Mouse (Mus musculus): ENCODE data around the gene 2210011C24Rik. TPM values are rescaled to one million over a fixed set of nuclear protein-coding genes. Genes with fewer than 3 reads are reported as not detected.

The 2210011C24Rik gene
- polyA plus RNA-seq, 1 experiment from 2014 or later: 0.47 TPM

DNA sequence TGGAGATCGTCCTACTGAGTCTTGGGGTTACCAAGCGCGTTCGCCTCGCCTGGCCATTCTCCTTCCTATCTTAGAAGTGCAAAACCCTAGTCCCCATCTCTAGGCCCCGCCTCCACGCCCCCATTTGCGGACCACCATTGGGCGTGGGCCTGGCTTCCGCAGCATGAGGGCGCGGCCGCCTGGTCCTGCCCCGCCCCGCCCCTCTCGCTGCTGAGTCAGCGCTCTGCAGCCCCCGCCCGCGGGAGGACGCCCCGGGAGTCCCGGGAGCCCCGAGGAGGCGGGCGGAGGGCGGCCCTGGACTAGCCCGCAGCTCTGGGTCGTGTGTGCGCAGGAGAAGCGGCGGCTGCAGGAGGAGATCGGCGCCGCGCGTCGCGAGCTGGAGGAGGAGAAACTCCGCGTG is 13.9 kb upstream of the 2210011C24Rik start:
- Histone ChIP-seq H3K36me3 (ENCODE audit: control insufficient read depth, insufficient read depth, low read length) (no peaks in the 10 kb centered on the region), H3K4me3 (ENCODE audit: low read depth, low read length) (peak overlapping the region; percentile 34), H3K27me3 (ENCODE audit: control insufficient read depth, insufficient read depth, low read length) (peaks cover 22% of the 10 kb centered on the region), H3K9ac (ENCODE audit: low read length) (peak overlapping the region; percentile 41; the same call in 1 of the 2 replicates), H3K4me1 (replicated peaks; ENCODE audit: control insufficient read depth, insufficient read depth, low read length) (0 out of 2 replicates have a peak, but pooled peaks cover 3% of the 10 kb centered on the region), H3K4me2 (ENCODE audit: low read depth, low read length, severe bottlenecking) (peak overlapping the region; percentile 61), H3K27ac (ENCODE audit: low read depth, low read length) (no peak overlapping the region), H3K9me3 (ENCODE audit: control insufficient read depth, low read length) (no peaks in the 10 kb centered on the region)
- ATAC-seq (replicated peaks; ENCODE audit: low FRiP score) (peak; percentile 80), DNase-seq (ENCODE audit: low spot score) (peak; percentile 86)
- 1% methylated on average over 41 of the region's 41 CpGs for WGBS

DNA sequence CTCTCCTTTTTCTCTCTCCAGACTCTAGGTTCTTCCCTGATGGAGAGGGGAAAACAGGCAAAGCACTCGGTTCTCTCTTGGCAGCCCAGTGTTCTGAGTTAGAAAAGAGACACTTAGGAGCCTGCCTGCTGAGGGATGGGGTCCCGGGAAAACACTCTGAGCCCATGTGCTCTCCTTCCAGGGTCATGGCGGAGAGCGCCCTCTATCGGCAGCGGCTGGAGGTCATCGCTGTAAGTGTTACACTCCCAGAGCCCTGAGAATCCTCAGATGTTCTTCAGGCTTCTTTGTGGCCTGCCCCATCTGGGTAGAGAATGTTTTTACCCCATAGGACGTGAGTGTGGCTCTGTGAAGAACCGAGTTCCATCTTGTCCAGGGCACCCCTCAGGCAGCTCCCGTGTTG is 12.2 kb upstream of the 2210011C24Rik start:
- no peak for ATAC-seq (replicated peaks; ENCODE audit: low FRiP score)

DNA sequence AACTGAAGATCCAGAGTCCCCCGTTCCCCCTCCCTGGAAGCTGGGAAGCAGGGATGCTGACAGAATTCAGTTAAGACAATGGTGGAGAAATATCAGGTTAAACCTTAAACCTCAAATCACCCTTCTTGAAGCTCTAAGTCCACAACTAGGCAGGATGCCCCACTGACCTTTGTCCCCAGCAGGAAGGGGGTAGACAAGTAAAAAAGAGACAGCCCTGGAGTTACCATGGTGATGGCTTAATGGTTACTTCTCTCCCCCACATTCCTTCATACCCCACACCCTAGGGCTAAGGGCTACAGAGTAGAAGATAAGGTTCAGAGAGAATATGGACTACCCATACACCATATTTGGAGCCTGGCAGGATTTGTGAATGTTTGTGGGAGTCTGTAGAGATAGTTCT is 11.7 kb upstream of the 2210011C24Rik start:
- ATAC-seq (replicated peaks; ENCODE audit: low FRiP score) (no peak), DNase-seq (ENCODE audit: low spot score) (no peak)
- H3K4me2 ChIP-seq (ENCODE audit: low read depth, low read length, severe bottlenecking): no peak overlapping the region
- H3K4me3 ChIP-seq (ENCODE audit: low read depth, low read length): no peak overlapping the region
- no peak overlapping the region for H3K27ac ChIP-seq (ENCODE audit: low read depth, low read length)
- H3K9me3 ChIP-seq (ENCODE audit: control insufficient read depth, low read length): no peaks in the 10 kb centered on the region
- no peaks in the 10 kb centered on the region for H3K36me3 ChIP-seq (ENCODE audit: control insufficient read depth, insufficient read depth, low read length)
- 0 out of 2 replicates have a peak, but pooled peaks cover 3% of the 10 kb centered on the region for H3K4me1 ChIP-seq (replicated peaks; ENCODE audit: control insufficient read depth, insufficient read depth, low read length)
- WGBS: 72% methylated on average over 1 of the region's 1 CpGs
- no peak overlapping the region for H3K9ac ChIP-seq (ENCODE audit: low read length)
- peaks cover 25% of the 10 kb centered on the region for H3K27me3 ChIP-seq (ENCODE audit: control insufficient read depth, insufficient read depth, low read length)

More for the DNA sequence above, 12.2 kb upstream of the 2210011C24Rik start:
- Histone ChIP-seq H3K9ac (ENCODE audit: low read length) (no peak overlapping the region), H3K4me1 (replicated peaks; ENCODE audit: control insufficient read depth, insufficient read depth, low read length) (0 out of 2 replicates have a peak, but pooled peaks cover 3% of the 10 kb centered on the region), H3K4me3 (ENCODE audit: low read depth, low read length) (no peak overlapping the region), H3K27me3 (ENCODE audit: control insufficient read depth, insufficient read depth, low read length) (peaks cover 25% of the 10 kb centered on the region), H3K9me3 (ENCODE audit: control insufficient read depth, low read length) (no peaks in the 10 kb centered on the region), H3K36me3 (ENCODE audit: control insufficient read depth, insufficient read depth, low read length) (no peaks in the 10 kb centered on the region), H3K27ac (ENCODE audit: low read depth, low read length) (no peak overlapping the region), H3K4me2 (ENCODE audit: low read depth, low read length, severe bottlenecking) (no peak overlapping the region)
- 11% methylated on average over 10 of the region's 10 CpGs for WGBS
- peak; percentile 85 for DNase-seq (ENCODE audit: low spot score)

DNA sequence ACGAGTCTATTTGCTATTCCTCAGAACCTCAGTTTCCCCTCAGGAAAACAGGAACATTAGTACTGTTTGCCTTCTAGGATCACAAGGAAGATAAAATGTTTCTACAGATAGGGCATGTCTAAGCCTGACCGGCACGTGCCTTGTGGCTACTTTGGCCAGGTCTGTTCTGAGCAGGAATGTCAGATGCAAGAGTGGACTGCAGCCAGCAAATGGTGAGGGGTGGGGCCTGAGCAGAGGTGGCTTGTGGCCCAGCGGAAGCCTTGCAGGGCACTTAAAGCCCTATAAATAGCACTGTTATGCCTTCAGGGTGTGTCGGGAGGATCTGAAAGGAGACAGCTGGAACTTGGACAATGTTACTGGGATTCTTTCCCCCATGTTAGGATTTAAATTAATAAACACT is 11.1 kb upstream of the 2210011C24Rik start:
- no peak overlapping the region for H3K4me3 ChIP-seq (ENCODE audit: low read depth, low read length)
- peaks cover 22% of the 10 kb centered on the region for H3K27me3 ChIP-seq (ENCODE audit: control insufficient read depth, insufficient read depth, low read length)
- peak; percentile 45 for DNase-seq (ENCODE audit: low spot score)
- H3K9ac ChIP-seq (ENCODE audit: low read length): no peak overlapping the region
- H3K4me1 ChIP-seq (replicated peaks; ENCODE audit: control insufficient read depth, insufficient read depth, low read length): 0 out of 2 replicates have a peak, but pooled peaks cover 3% of the 10 kb centered on the region
- H3K4me2 ChIP-seq (ENCODE audit: low read depth, low read length, severe bottlenecking): no peak overlapping the region
- no peaks in the 10 kb centered on the region for H3K9me3 ChIP-seq (ENCODE audit: control insufficient read depth, low read length)
- no peak overlapping the region for H3K27ac ChIP-seq (ENCODE audit: low read depth, low read length)
- WGBS: 64% methylated on average over 5 of the region's 5 CpGs
- H3K36me3 ChIP-seq (ENCODE audit: control insufficient read depth, insufficient read depth, low read length): no peaks in the 10 kb centered on the region
- ATAC-seq (replicated peaks; ENCODE audit: low FRiP score): no peak

DNA sequence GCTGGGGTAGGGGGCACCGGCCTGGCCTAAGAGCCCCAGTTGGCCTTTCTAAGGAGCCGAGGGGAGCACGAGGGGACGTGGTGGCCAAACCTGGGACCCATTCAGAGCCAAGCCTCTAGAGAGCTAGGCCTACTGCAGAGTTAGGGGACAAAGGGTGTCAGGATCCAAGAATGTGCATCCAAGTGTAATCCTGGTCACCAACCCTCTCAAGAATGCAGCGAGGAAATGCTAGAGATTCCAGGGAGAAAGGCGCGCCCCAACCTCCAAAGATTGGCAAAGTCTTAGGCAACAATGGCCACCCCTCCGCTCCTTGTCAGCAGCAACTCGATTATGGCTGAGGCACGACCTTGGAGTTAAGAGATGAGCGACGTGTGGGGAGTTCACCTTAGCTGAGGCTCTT is 9.6 kb upstream of the 2210011C24Rik start:
- Histone ChIP-seq H3K27me3 (ENCODE audit: control insufficient read depth, insufficient read depth, low read length) (peaks cover 16% of the 10 kb centered on the region), H3K9ac (ENCODE audit: low read length) (no peak overlapping the region), H3K4me1 (replicated peaks; ENCODE audit: control insufficient read depth, insufficient read depth, low read length) (0 out of 2 replicates have a peak, but pooled peaks cover 3% of the 10 kb centered on the region), H3K27ac (ENCODE audit: low read depth, low read length) (no peak overlapping the region), H3K36me3 (ENCODE audit: control insufficient read depth, insufficient read depth, low read length) (no peaks in the 10 kb centered on the region), H3K9me3 (ENCODE audit: control insufficient read depth, low read length) (no peaks in the 10 kb centered on the region), H3K4me2 (ENCODE audit: low read depth, low read length, severe bottlenecking) (0 out of 2 replicates have a peak overlapping the region, but pooled peaks have one; percentile 9), H3K4me3 (ENCODE audit: low read depth, low read length) (no peak overlapping the region)
- DNase-seq (ENCODE audit: low spot score) (peak; percentile 50), ATAC-seq (replicated peaks; ENCODE audit: low FRiP score) (no peak)
- WGBS: 50% methylated on average over 12 of the region's 12 CpGs

DNA sequence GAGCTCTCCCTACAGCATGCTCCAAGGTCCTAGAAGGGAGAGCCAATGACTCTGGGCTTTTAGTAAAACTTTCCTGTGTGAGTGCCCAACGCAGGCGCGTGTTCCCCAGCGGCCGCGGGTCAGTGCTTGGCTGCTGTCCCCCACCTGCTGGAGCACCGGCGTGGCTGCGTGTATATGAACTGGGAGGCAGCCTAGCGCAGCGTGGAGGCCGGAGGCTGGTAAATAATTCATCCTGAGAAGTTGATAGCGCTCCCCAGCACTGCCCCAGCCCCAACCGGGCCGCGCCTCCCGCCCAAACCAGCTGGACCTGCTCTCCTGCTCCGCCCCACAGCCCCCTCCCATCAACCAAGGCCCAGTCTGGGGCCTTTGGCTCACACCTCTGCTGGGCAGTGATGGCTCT is 9.1 kb upstream of the 2210011C24Rik start, which contains the start of gene Palm3:
Palm3 (plus strand) TSS at position 376 of the 400 bp plus-strand sequence.
- ATAC-seq (replicated peaks; ENCODE audit: low FRiP score): no peak
- 13% methylated on average over 18 of the region's 18 CpGs for WGBS
- 0 out of 2 replicates have a peak within 1 kb of the TSS, but pooled peaks have one; percentile 20 for H3K9ac ChIP-seq (ENCODE audit: low read length)
- peak; percentile 63 for DNase-seq (ENCODE audit: low spot score)
- H3K4me3 ChIP-seq (ENCODE audit: low read depth, low read length): no peak within 1 kb of the TSS
- H3K4me1 ChIP-seq (replicated peaks; ENCODE audit: control insufficient read depth, insufficient read depth, low read length): 0 out of 2 replicates have a peak, but pooled peaks cover 3% of the 10 kb centered on the region
- no peaks in the 10 kb centered on the region for H3K36me3 ChIP-seq (ENCODE audit: control insufficient read depth, insufficient read depth, low read length)
- 0 out of 2 replicates have a peak within 1 kb of the TSS, but pooled peaks have one; percentile 9 for H3K4me2 ChIP-seq (ENCODE audit: low read depth, low read length, severe bottlenecking)
- peaks cover 13% of the 10 kb centered on the region for H3K27me3 ChIP-seq (ENCODE audit: control insufficient read depth, insufficient read depth, low read length)
- no peaks in the 10 kb centered on the region for H3K9me3 ChIP-seq (ENCODE audit: control insufficient read depth, low read length)
- no peak within 1 kb of the TSS for H3K27ac ChIP-seq (ENCODE audit: low read depth, low read length)

DNA sequence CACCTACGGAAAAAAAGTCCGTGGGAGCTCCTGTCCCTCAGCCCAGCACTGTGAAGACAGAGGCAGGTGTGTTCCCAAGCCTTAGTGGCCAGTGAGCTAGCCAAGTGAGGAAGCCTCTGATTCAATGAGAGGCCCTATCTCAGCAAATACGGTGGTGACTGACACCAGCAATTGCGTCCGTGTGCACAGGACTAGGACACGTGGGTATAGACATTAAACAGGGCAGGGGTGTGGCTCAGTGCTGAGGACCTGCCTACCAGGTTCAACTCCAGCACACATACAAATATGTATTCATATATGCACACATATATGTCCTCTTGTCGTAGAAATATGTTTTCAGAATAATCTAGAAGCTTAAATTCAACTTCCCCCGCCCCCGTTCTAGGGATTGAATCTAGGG is 7.8 kb upstream of the 2210011C24Rik start:
- DNase-seq (ENCODE audit: low spot score) (no peak), ATAC-seq (replicated peaks; ENCODE audit: low FRiP score) (no peak)
- 85% methylated on average over 9 of the region's 9 CpGs for WGBS
- Histone ChIP-seq H3K4me1 (replicated peaks; ENCODE audit: control insufficient read depth, insufficient read depth, low read length) (0 out of 2 replicates have a peak, but pooled peaks cover 3% of the 10 kb centered on the region), H3K9ac (ENCODE audit: low read length) (no peak overlapping the region), H3K4me2 (ENCODE audit: low read depth, low read length, severe bottlenecking) (no peak overlapping the region), H3K27ac (ENCODE audit: low read depth, low read length) (no peak overlapping the region), H3K27me3 (ENCODE audit: control insufficient read depth, insufficient read depth, low read length) (peaks cover 8% of the 10 kb centered on the region), H3K9me3 (ENCODE audit: control insufficient read depth, low read length) (no peaks in the 10 kb centered on the region), H3K36me3 (ENCODE audit: control insufficient read depth, insufficient read depth, low read length) (no peaks in the 10 kb centered on the region), H3K4me3 (ENCODE audit: low read depth, low read length) (no peak overlapping the region)

DNA sequence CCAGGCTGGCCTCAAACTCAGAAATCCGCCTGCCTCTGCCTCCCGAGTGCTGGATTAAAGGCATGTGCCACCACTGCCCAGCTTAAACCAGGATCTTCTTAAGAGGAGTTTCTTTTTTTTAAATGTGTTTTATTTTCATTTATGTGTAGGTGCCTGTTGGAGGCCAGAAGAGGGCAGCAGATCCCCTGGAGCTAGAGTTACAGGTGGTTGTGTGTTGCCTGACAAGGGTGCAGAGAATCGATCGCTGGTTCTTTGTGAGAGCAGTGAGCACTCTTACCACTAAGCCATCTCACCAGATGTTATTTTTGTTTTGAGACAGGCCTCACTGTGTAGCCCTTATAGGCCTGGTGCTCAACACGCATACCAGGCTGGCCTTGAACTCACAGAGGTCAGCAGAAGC is 3.9 kb upstream of the 2210011C24Rik start:
- no peak for DNase-seq (ENCODE audit: low spot score)

More for the DNA sequence above, 3.9 kb upstream of the 2210011C24Rik start:
- no peaks in the 10 kb centered on the region for H3K9me3 ChIP-seq (ENCODE audit: control insufficient read depth, low read length)
- no peak overlapping the region for H3K4me3 ChIP-seq (ENCODE audit: low read depth, low read length)
- H3K27me3 ChIP-seq (ENCODE audit: control insufficient read depth, insufficient read depth, low read length): peaks cover 29% of the 10 kb centered on the region
- WGBS: 94% methylated on average over 5 of the region's 5 CpGs
- no peaks in the 10 kb centered on the region for H3K36me3 ChIP-seq (ENCODE audit: control insufficient read depth, insufficient read depth, low read length)
- no peak for ATAC-seq (replicated peaks; ENCODE audit: low FRiP score)
- H3K4me2 ChIP-seq (ENCODE audit: low read depth, low read length, severe bottlenecking): no peak overlapping the region
- peaks cover 13% of the 10 kb centered on the region for H3K4me1 ChIP-seq (replicated peaks; ENCODE audit: control insufficient read depth, insufficient read depth, low read length)
- no peak overlapping the region for H3K9ac ChIP-seq (ENCODE audit: low read length)
- no peak overlapping the region for H3K27ac ChIP-seq (ENCODE audit: low read depth, low read length)

Data from forebrain, embryonic 11.5 days (tissue).